Comparison of ENCODE assay signal across 27 mouse cellular contexts in genomic region chrX:128046162-128046561, GRCm38 (mm10).
"Had no signal": no experiment of that assay in that cellular context is flagged by ENCODE, and none has a peak within 500 bp of the region (broad histone marks: within the 10 kb centered on the region; RNA-seq: fewer than 3 reads in every experiment).

No protein-coding gene starts in this region.

- H3K27me3 ChIP-seq: embryonic facial prominence, embryonic 12.5 days; embryonic facial prominence, embryonic 13.5 days; embryonic facial prominence, embryonic 15.5 days; forebrain, embryonic 12.5 days; forebrain, embryonic 13.5 days; forebrain, embryonic 15.5 days had no signal

- ATAC-seq: forebrain, embryonic 13.5 days; forebrain, embryonic 14.5 days; forebrain, embryonic 15.5 days; forebrain, embryonic 16.5 days; forebrain, postnatal 0 days had no signal

- H3K4me1 ChIP-seq: embryonic facial prominence, embryonic 10.5 days; embryonic facial prominence, embryonic 12.5 days; embryonic facial prominence, embryonic 13.5 days; embryonic facial prominence, embryonic 15.5 days; forebrain, embryonic 10.5 days; forebrain, embryonic 12.5 days; forebrain, embryonic 13.5 days; forebrain, embryonic 15.5 days had no signal

- H3K27ac ChIP-seq: embryonic facial prominence, embryonic 10.5 days; embryonic facial prominence, embryonic 12.5 days; embryonic facial prominence, embryonic 13.5 days; embryonic facial prominence, embryonic 15.5 days; forebrain, embryonic 10.5 days; forebrain, embryonic 12.5 days; forebrain, embryonic 13.5 days; forebrain, embryonic 15.5 days; gastrocnemius, adult 2 months; heart, adult 2 months had no signal

- H3K9ac ChIP-seq: embryonic facial prominence, embryonic 12.5 days; embryonic facial prominence, embryonic 13.5 days; embryonic facial prominence, embryonic 15.5 days; forebrain, embryonic 12.5 days; forebrain, embryonic 13.5 days; forebrain, embryonic 15.5 days; forebrain, postnatal 0 days had no signal

- H3K4me3 ChIP-seq: embryonic facial prominence, embryonic 10.5 days; embryonic facial prominence, embryonic 12.5 days; embryonic facial prominence, embryonic 13.5 days; embryonic facial prominence, embryonic 15.5 days; erythroblast, embryonic 14.5 days; forebrain, embryonic 10.5 days; forebrain, embryonic 12.5 days; forebrain, embryonic 13.5 days; forebrain, embryonic 15.5 days; gastrocnemius, adult 2 months; heart, adult 2 months had no signal

- DNase-seq: cerebellum, adult 9-10 months; cerebellum, adult 9-11 months; cerebellum, postnatal 10 days; cerebellum, postnatal 14 days; cerebellum, postnatal 25 days; cerebellum, postnatal 36 days; embryo, embryonic 11 days; forebrain, postnatal 0 days; gastrocnemius, adult 2 months; gastrocnemius, postnatal 10 days; gastrocnemius, postnatal 14 days; gastrocnemius, postnatal 25 days; gastrocnemius, postnatal 36 days; heart, adult 11 months; heart, adult 18-20 months; heart, adult 2 months had no signal

- H3K36me3 ChIP-seq: embryonic facial prominence, embryonic 10.5 days; embryonic facial prominence, embryonic 12.5 days; embryonic facial prominence, embryonic 13.5 days; embryonic facial prominence, embryonic 15.5 days; forebrain, embryonic 10.5 days; forebrain, embryonic 12.5 days; forebrain, embryonic 15.5 days had no signal

- H3K9me3 ChIP-seq: embryonic facial prominence, embryonic 10.5 days; embryonic facial prominence, embryonic 12.5 days; embryonic facial prominence, embryonic 13.5 days; embryonic facial prominence, embryonic 15.5 days; forebrain, embryonic 10.5 days; forebrain, embryonic 12.5 days; forebrain, embryonic 13.5 days; forebrain, embryonic 15.5 days had no signal
